Mouse (Mus musculus): ENCODE data around the gene Btd. TPM values are rescaled to one million over a fixed set of nuclear protein-coding genes. Genes with fewer than 3 reads are reported as not detected.

The Btd gene
- total RNA-seq, 1 experiment from 2014 or later, result 70.8 TPM

DNA sequence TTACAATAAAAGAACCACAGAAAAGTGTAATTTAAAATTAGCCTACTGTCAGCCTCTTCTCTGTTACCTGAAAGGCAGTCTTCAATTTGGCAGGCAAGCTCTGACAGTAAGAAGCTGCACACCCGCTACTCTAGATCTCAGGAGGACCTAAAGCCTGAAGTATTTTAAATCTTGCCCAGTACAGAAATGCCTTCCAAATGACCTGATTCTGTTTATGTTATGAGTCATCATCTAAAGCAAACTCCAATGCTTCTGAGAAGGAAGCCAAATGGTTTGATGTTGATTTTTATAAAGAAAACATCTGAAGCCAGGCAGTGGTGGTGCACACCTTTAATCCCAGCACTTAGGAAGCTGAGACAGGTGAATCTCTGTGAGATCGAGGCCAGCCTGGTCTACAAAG lies 59.5 kb downstream of the Btd start:
- no peak for DNase-seq

DNA sequence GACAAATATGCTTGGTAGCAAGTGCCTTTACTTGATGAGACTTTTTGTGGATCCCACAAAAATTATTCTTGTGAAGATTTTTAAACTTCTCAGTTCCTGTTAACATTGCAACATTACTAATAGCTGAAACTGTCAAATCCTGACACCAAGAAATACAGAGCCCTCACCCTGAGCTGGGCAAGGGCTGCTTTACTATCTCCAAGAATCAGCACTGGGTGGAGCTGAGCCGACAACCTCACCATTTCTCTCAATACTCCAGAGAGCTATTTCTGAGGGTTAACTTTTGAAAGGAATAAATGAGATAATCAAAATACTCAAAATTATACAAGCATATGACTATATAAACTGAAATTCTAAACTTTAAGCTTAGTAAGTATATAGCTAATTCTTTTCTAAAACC lies 68.5 kb downstream of the Btd start:
- DNase-seq, result no peak

GRCm38 (mm10) chr14:31715669-31716068 lies 74.8 kb downstream of the Btd start:
- DNase-seq, result no peak

DNA sequence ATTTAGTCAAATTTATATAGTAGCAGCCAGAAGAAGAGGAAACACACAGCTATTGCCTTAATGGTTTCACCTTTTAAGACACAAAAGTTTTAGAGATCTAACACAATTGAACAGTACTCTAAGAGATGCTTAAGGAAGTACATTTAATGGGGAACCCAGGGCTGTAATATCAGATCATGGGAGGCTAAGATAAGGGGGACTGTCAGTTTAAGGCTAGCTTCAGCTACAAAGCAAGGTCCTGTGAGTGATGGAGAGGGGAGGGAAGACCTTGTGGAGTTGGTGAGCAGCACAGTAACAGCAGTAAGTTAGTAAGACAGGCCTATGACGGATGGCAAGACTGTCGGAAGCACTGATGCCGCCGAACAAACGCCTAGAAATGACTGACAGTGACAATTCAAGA lies 76.5 kb downstream of the Btd start:
- no peak for DNase-seq

Other genes starting within 250 kb of the Btd start
- 112 and 134 TPM in 2 replicates for gene Sh3bp5, start 204.9 kb upstream of the Btd start, total RNA-seq (2021)
- 41.4 and 50.6 TPM in 2 replicates for gene Eaf1, start 146.6 kb upstream of the Btd start, total RNA-seq (2021)
- 24.4 and 24.5 TPM in 2 replicates for gene Mettl6, start 146.0 kb upstream of the Btd start, total RNA-seq (2021)
- gene Colq, start 49.7 kb upstream of the Btd start, total RNA-seq (2021), result not detected in 2 replicates
- 0.62 and 1.2 TPM in 2 replicates for gene Gm49387, start 150 bp upstream of the Btd start, total RNA-seq (2021)
- gene Hacl1, start 258 bp downstream of the Btd start, total RNA-seq (2021), result 53.2 and 69.0 TPM in 2 replicates
- 20.6 and 25.6 TPM in 2 replicates for gene Ankrd28, start 189.6 kb downstream of the Btd start, total RNA-seq (2021)

Data from adrenal gland, postnatal 25 days (tissue).